Mouse (Mus musculus): Measurements from ENCODE around the gene Olfr1564.

- TF ChIP-seq POLR2A (IDR thresholded peaks at IDR 0.05; ENCODE audit: low read depth, low read length) (no peak), CTCF (conservative IDR thresholded peaks at IDR 0.05; ENCODE audit: insufficient read depth, insufficient read length, low read depth, low read length) (no peak)
Observed at GRCm38 (mm10) chr17:33268907-33269306, 47.4 kb upstream of the Olfr1564 start.

All from kidney, adult 2 months (tissue).